Mouse (Mus musculus) kidney, postnatal 0 days (tissue): ENCODE data around the gene Pik3c2a. TPM values are rescaled to one million over a fixed set of nuclear protein-coding genes. Genes with fewer than 3 reads are reported as not detected.
A peak's percentile ranks its signal among the peaks of the same experiment; 100 is the strongest.

ENCODE experiments used
- ATAC-seq: fragments of 200-750 bp; cut with Nextera tagmentation; replicated peaks from 2 replicates; pipeline ENCODE4 v1.8.0; 2017; ENCODE audit warnings: low read depth, moderate number of reproducible peaks, moderate TSS enrichment, moderate library complexity; ENCODE audit not compliant: low FRiP score
- DNase-seq: peaks from one replicate; pipeline ENCODE4 v3.0.0-alpha.2; 2016; ENCODE audit warnings: low spot score
- H3K27ac ChIP-seq: fragments of 300-500 bp; sonication (generic); 2 replicates; pipeline ENCODE4 v1.5.1; 2014; ENCODE audit warnings: mild to moderate bottlenecking
- H3K27me3 ChIP-seq: fragments of 300-500 bp; sonication (generic); 2 replicates; pipeline ENCODE4 v1.6.1; 2014; ENCODE audit warnings: low read length, mixed read lengths; ENCODE audit not compliant: insufficient read depth
- H3K36me3 ChIP-seq: fragments of 300-500 bp; sonication (generic); 2 replicates; pipeline ENCODE4 v1.6.1; 2014; ENCODE audit warnings: low read length, mixed read lengths; ENCODE audit not compliant: insufficient read depth
- H3K4me1 ChIP-seq: fragments of 300-500 bp; sonication (generic); replicated peaks from 2 replicates; pipeline ENCODE4 v1.6.1; 2014; ENCODE audit warnings: antibody characterized with exemption, low read length, mixed read lengths; ENCODE audit not compliant: insufficient read depth
- H3K4me2 ChIP-seq: fragments of 300-500 bp; sonication (generic); 2 replicates; pipeline ENCODE4 v1.6.1; 2014; ENCODE audit warnings: mild to moderate bottlenecking, low read length, moderate library complexity, mixed read lengths
- H3K4me3 ChIP-seq: fragments of 300-500 bp; sonication (generic); replicated peaks from 2 replicates; pipeline ENCODE4 v1.5.1; 2014; ENCODE audit warnings: low read depth, low read length
- H3K9ac ChIP-seq: fragments of 300-500 bp; sonication (generic); 2 replicates; pipeline ENCODE4 v1.6.1; 2014; ENCODE audit warnings: low read depth, low read length
- H3K9me3 ChIP-seq: fragments of 300-500 bp; sonication (generic); replicated peaks from 2 replicates; pipeline ENCODE4 v1.6.1; 2016; ENCODE audit warnings: low read length, inconsistent platforms, mixed read lengths
- CTCF ChIP-seq: IDR thresholded peaks from 2 replicates; pipeline ENCODE4 v1.5.1; 2016; ENCODE audit warnings: antibody characterized with exemption, low read depth, mild to moderate bottlenecking, moderate library complexity
- WGBS: fragments of 180-500 bp; shearing (Covaris S2); extraction: QIAGEN DNeasy Blood & Tissue Kit; methylation state at CpG from one replicate; pipeline ENCODE4 v1.1.7; 2014; 5-methylcytosine and 5-hydroxymethylcytosine counted together
- polyA plus RNA-seq: library from polyadenylated mRNA; unstranded; fragments of >200 nt; fragmentation: Nextera tagmentation; extraction: Ambion mirVana; gene quantifications from 2 replicates; pipeline ENCODE4 v1.2.1, GENCODE M21; 2015

Pik3c2a gene
- polyA plus RNA-seq, 1 experiment from 2014 or later, result 13.8 TPM

GRCm38 (mm10) chr7:116374284-116374683, 69.0 kb downstream of the Pik3c2a start:
- Histone ChIP-seq H3K27ac (no peak overlapping the region), H3K36me3 (peaks cover 21% of the 10 kb centered on the region), H3K9ac (no peak overlapping the region), H3K27me3 (no peaks in the 10 kb centered on the region), H3K4me3 (no peak overlapping the region), H3K4me1 (no peaks in the 10 kb centered on the region), H3K9me3 (no peaks in the 10 kb centered on the region), H3K4me2 (no peak overlapping the region)
- ATAC-seq (no peak), DNase-seq (no peak)
- no peak for TF ChIP-seq CTCF
- 87% methylated on average over 1 of the region's 1 CpGs for WGBS

- Histone ChIP-seq H3K4me3 (no peak overlapping the region), H3K4me1 (0 out of 2 replicates have a peak, but pooled peaks cover 4% of the 10 kb centered on the region), H3K9ac (no peak overlapping the region), H3K9me3 (no peaks in the 10 kb centered on the region), H3K27me3 (no peaks in the 10 kb centered on the region), H3K4me2 (no peak overlapping the region), H3K27ac (no peak overlapping the region), H3K36me3 (peaks cover 16% of the 10 kb centered on the region; the same call in 1 of the 2 replicates)
- 29% methylated on average over 1 of the region's 1 CpGs for WGBS
- peak; percentile 80 for DNase-seq
- ATAC-seq, result no peak
- TF ChIP-seq CTCF, result peak; percentile 67
These were observed 107.0 kb downstream of the Pik3c2a start for GRCm38 (mm10) chr7:116336226-116336625.

- no peak for TF ChIP-seq CTCF
- H3K9ac ChIP-seq, result no peak overlapping the region
- no peak overlapping the region for H3K4me3 ChIP-seq
- peaks cover 24% of the 10 kb centered on the region for H3K36me3 ChIP-seq
- DNase-seq (no peak), ATAC-seq (no peak)
- no peak overlapping the region for H3K27ac ChIP-seq
- H3K4me2 ChIP-seq, result no peak overlapping the region
- no peaks in the 10 kb centered on the region for H3K9me3 ChIP-seq
- 0 out of 2 replicates have a peak, but pooled peaks cover 4% of the 10 kb centered on the region for H3K4me1 ChIP-seq
- 70% methylated on average over 6 of the region's 6 CpGs for WGBS
- H3K27me3 ChIP-seq, result no peaks in the 10 kb centered on the region
These were observed 108.1 kb downstream of the Pik3c2a start for GRCm38 (mm10) chr7:116335133-116335532.

- Histone ChIP-seq H3K9ac (peak overlapping the region; percentile 96; the same call in 1 of the 2 replicates), H3K4me2 (peak overlapping the region; percentile 85), H3K36me3 (peaks cover 28% of the 10 kb centered on the region), H3K4me1 (0 out of 2 replicates have a peak, but pooled peaks cover 4% of the 10 kb centered on the region), H3K27ac (peak overlapping the region; percentile 60; the same call in 1 of the 2 replicates), H3K27me3 (no peaks in the 10 kb centered on the region), H3K4me3 (peak overlapping the region; percentile 89), H3K9me3 (no peaks in the 10 kb centered on the region)
- no peak for TF ChIP-seq CTCF
- ATAC-seq, result no peak
- DNase-seq, result peak; percentile 15
- WGBS, result 13% methylated on average over 8 of the region's 8 CpGs
These were observed 108.6 kb downstream of the Pik3c2a start for GRCm38 (mm10) chr7:116334669-116335038.

- Histone ChIP-seq H3K4me1 (0 out of 2 replicates have a peak, but pooled peaks cover 4% of the 10 kb centered on the region), H3K27ac (peak within 1 kb of the TSS; percentile 85)
- no peak for TF ChIP-seq CTCF
These were observed 109.3 kb downstream of the Pik3c2a start, which contains the start of gene Rps13 for GRCm38 (mm10) chr7:116333713-116334668. Gene Rps13, minus strand, starts transcription at chr7:116334195.

GRCm38 (mm10) chr7:116331246-116331645, 112.0 kb downstream of the Pik3c2a start:
- Histone ChIP-seq H3K9me3 (no peaks in the 10 kb centered on the region), H3K36me3 (peaks cover 28% of the 10 kb centered on the region), H3K27ac (no peak overlapping the region), H3K9ac (no peak overlapping the region), H3K4me2 (no peak overlapping the region), H3K4me1 (0 out of 2 replicates have a peak, but pooled peaks cover 4% of the 10 kb centered on the region), H3K27me3 (no peaks in the 10 kb centered on the region), H3K4me3 (no peak overlapping the region)
- no peak for DNase-seq
- ATAC-seq, result no peak
- no peak for TF ChIP-seq CTCF
- WGBS, result 91% methylated on average over 2 of the region's 2 CpGs

More at GRCm38 (mm10) chr7:116333713-116334668, 109.3 kb downstream of the Pik3c2a start, which contains the start of gene Rps13:
- DNase-seq (peak; percentile 98), ATAC-seq (peak; percentile 98)
- peak within 1 kb of the TSS; percentile 85 for H3K4me2 ChIP-seq
- peak within 1 kb of the TSS; percentile 89 for H3K4me3 ChIP-seq
- H3K9ac ChIP-seq, result peak within 1 kb of the TSS; percentile 96
- WGBS, result under 1% methylated on average over 78 of the region's 78 CpGs
- H3K27me3 ChIP-seq, result no peaks in the 10 kb centered on the region
- H3K9me3 ChIP-seq, result no peaks in the 10 kb centered on the region
- peaks cover 28% of the 10 kb centered on the region for H3K36me3 ChIP-seq
